Mouse (Mus musculus) gastrocnemius, postnatal 25 days (tissue): ENCODE results near the gene Coro7. TPM values are rescaled to one million over a fixed set of nuclear protein-coding genes. Genes with fewer than 3 reads are reported as not detected.
"Not testable (repeated sequence)": the region's sequence is repeated elsewhere in the genome, so short reads cannot be mapped to it uniquely, and the experiment has no call there.

Experiments used
- DNase-seq: peaks from one replicate; pipeline ENCODE4 v3.0.0; 2022
- total RNA-seq, 2 experiments: library from RNA; stranded (reverse); gene quantifications; 1 replicate in 1 of 2; 2 replicates in 1 of 2; pipeline ENCODE4 v1.2.3; 2021

Coro7 gene
- total RNA-seq, 2 experiments from 2014 or later = 12.9 to 19.0 TPM

GRCm38 (mm10) chr16:4594814-4595526, 84.6 kb downstream of the Coro7 start:
- DNase-seq = no peak

- DNase-seq = peak; percentile 80
Measured at GRCm38 (mm10) chr16:4593971-4594813, 85.4 kb downstream of the Coro7 start, which contains the start of gene Glis2. Gene Glis2, plus strand, starts transcription at chr16:4594713.

DNA sequence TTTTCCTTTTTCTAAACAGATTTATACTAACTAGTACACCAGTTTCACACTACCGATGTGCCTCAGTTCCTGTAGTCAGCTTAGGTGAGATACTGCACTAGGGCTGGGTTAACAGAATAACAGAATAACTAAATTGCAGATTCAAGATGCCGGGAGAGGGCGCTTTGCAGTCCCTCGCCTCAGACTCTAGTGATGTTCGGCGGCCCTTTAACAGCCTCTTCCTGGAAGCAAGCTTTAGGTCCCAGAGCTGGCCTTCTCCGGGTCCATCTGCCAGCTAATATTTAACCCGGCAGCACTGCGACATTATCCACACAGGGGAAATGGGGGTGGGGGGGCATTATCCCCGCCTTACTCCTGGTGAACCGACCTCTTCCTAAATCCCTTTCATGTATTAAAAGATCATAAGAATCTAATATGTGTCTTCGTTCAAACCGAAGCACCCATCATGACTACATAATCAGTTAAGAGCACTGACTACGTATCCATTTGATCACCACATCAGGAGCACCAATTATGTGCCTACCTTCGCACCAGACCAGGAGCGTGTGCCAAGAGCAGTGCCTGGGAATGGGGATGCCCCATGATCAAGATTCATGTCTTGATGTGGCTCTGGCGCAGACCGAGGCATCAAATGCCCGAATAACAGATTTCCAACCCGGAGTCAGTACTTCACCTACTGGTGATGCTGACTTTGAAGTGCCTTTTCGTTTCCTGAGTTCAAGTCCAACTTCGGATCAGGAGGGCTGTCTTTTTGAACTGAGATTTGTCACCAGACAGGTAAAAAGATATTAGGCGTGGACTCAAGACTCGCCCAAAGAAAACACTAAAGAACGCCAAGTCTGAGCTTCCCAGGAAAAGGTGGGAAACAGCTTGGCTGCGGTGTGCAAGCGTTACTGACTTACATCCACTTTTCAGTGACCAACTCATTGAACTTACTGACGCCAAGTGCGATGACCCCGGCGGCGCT, 86.4 kb downstream of the Coro7 start:
- DNase-seq = no peak

GRCm38 (mm10) chr16:4590236-4590635, 89.3 kb downstream of the Coro7 start:
- no peak for DNase-seq

GRCm38 (mm10) chr16:4587516-4588210, 91.9 kb downstream of the Coro7 start:
- no peak for DNase-seq

- DNase-seq = peak; percentile 99
Measured at GRCm38 (mm10) chr16:4586531-4587123, 93.0 kb downstream of the Coro7 start.

DNA sequence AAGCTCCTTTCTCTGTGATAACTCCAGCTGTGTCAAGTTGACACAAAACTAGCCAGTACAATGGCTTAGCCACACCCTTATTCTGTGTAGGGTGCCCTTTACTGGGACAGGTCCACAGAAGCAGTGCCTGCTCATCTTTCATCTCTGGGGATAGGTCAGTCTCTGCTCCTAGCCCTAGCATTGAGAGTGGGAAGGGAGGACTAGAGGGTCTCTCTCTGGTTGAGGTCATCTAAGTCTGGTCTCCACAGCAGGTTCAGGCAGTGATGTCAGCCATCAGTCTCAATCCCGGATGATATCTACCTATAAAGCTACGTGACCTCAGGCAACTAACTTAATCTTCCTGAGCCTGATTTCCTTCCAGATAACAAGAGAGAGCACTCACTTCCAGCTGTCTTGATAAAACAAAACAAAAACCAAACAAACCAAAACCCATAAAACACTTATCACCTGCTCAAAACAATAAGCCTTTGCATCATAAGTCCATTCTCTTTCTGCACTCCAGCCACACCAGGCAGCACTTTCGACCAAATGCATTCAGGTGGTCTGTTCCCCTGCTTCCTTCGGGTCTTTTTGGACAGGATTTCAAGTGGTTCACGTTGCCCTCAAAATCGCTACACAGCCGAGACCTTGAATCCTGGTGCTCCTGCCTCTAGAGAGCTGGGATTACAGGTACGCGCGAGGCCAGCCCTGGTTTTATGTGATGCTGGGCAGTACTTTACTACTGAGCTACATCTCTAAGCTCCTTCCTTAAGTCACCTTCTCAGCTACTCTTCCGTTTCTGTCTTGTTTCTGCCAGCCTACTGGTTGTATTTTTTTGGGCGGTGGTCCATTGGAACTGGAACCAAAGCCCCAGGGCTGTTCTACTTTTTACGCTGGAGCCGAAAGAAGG, 93.7 kb downstream of the Coro7 start:
- no peak for DNase-seq

- DNase-seq = no peak
Measured at GRCm38 (mm10) chr16:4584438-4584837, 95.1 kb downstream of the Coro7 start.

DNA sequence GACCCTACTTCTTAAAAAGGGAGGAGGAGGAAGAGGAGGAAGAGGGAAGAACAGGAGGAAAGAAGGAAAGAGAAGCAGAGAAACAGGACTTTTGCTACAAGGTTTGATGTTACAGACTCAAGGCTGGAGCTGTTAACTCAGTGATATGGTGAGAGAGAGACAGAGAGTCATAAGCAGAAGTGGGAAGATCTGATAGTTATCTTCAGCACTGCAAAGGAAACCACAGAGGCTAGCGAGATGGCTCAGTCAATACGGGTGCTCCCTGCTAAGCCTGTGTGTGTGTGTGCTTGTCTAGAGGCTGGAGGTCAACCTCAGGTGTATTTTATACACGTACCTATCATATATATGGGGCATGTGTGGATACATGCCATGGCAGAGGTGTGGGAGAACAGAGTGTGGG, 95.8 kb downstream of the Coro7 start:
- no peak for DNase-seq

DNA sequence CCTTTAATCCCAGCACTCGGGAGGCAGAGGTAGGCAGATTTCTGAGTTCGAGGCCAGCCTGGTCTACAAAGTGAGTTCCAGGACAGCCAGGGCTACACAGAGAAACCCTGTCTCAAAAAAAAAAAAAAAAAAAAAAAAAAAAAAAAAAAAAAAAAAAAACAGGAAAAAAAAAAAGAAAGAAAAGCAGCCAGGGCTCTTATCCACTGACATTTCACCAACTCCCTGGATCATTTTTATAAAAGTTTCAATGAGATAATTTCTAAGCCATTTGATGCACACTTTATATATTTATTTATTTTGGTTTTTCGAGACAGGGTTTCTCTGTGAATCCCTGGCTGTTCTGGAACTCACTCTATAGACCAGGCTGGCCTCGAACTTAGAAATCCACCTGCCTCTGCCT, 98.4 kb downstream of the Coro7 start:
- not testable (repeated sequence) for DNase-seq

GRCm38 (mm10) chr16:4578630-4579029, 100.9 kb downstream of the Coro7 start:
- DNase-seq = no peak

DNA sequence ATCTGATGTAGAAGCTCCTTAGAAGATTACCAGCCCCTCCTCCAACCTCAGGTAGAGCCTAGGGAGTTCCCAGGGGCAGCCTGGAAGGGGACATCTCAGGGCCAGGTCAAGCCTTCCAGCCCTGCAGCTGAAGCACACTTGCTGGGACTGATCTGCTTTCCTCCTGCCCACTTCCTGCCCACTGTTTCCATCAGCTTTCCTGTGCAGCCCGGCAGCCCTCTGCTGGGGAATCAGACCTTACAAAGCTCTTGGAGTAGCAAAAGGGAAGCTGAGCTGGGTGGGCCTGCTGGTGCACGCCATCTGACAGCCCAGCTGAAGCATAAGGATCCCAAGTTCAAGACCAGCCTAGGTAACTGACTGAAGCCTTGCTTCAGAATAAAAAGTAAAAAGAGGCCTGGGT, 102.7 kb downstream of the Coro7 start:
- no peak for DNase-seq

Other genes with a start within 250 kb of the Coro7 start
- 1,000 to 10,000 TPM; 1,248 to 1,686 TPM for gene Srl, start 138.0 kb downstream of the Coro7 start, total RNA-seq
- 1 to 10 TPM; 2.3 to 3.2 TPM for gene Tfap4, start 119.9 kb downstream of the Coro7 start, total RNA-seq
- 1 to 10 TPM; 7.0 to 7.1 TPM for gene Glis2, start 85.1 kb downstream of the Coro7 start, total RNA-seq
- gene Pam16, start 54.8 kb downstream of the Coro7 start, total RNA-seq = 10 to 100 TPM; 87.2 to 90.6 TPM
- 1 to 10 TPM; 4.6 to 4.8 TPM for gene Vasn, start 39.8 kb downstream of the Coro7 start, total RNA-seq
- 10 to 100 TPM; 91.1 to 93.8 TPM for gene Dnaja3, start 39.8 kb downstream of the Coro7 start, total RNA-seq
- 1 to 10 TPM; 1.7 to 3.8 TPM for gene Nmral1, start 39.6 kb upstream of the Coro7 start, total RNA-seq
- 10 to 100 TPM; 31.3 to 34.5 TPM for gene Hmox2, start 46.6 kb upstream of the Coro7 start, total RNA-seq
- 10 to 100 TPM; 70.1 to 76.9 TPM for gene Cdip1, start 110.5 kb upstream of the Coro7 start, total RNA-seq
- not detected for gene 4930562C15Rik, start 155.6 kb upstream of the Coro7 start, total RNA-seq
- gene Ubald1, start 200.5 kb upstream of the Coro7 start, total RNA-seq = 10 to 100 TPM; 26.1 to 27.0 TPM
- 10 to 100 TPM; 51.5 to 55.2 TPM for gene Mgrn1, start 206.5 kb upstream of the Coro7 start, total RNA-seq